Mouse (Mus musculus) brain, embryonic 14.5 days (tissue): ENCODE results near the gene Prkag3. TPM values are rescaled to one million over a fixed set of nuclear protein-coding genes. Genes with fewer than 3 reads are reported as not detected.

ENCODE experiments used
- DNase-seq: peaks from one replicate; pipeline ENCODE4 v3.0.0-alpha.2; 2011; ENCODE audit warnings: low read depth
- CTCF ChIP-seq: fragments of 200-500 bp; IDR thresholded peaks from 2 replicates; pipeline ENCODE4 v1.5.1; 2012; ENCODE audit warnings: inconsistent platforms, mild to moderate bottlenecking, moderate library complexity, borderline replicate concordance; ENCODE audit not compliant: insufficient read depth, insufficient read length; ENCODE audit errors: extremely low read depth
- POLR2A ChIP-seq: fragments of 200-500 bp; IDR thresholded peaks from 2 replicates; pipeline ENCODE4 v1.6.1; 2012; ENCODE audit warnings: mild to moderate bottlenecking, inconsistent platforms, borderline replicate concordance; ENCODE audit not compliant: poor library complexity, insufficient read depth, insufficient read length, severe bottlenecking; ENCODE audit errors: extremely low read depth
- polyA plus RNA-seq: library from polyadenylated mRNA; depleted of rRNA; stranded (reverse); fragments of >200 nt; gene quantifications from 2 replicates; pipeline ENCODE4 v1.2.3, GENCODE M21; 2012

Prkag3 gene
- polyA plus RNA-seq, 1 experiment: 0.10 TPM

GRCm38 (mm10) chr1:74783554-74783953 lies 34.5 kb upstream of the Prkag3 start:
- DNase-seq: no peak
- TF ChIP-seq CTCF: no peak

- no peak for DNase-seq
- TF ChIP-seq CTCF: no peak
- TF ChIP-seq POLR2A: no peak
These were observed 33.0 kb upstream of the Prkag3 start for GRCm38 (mm10) chr1:74782045-74782444.

- no peak for DNase-seq
- TF ChIP-seq POLR2A: no peak
- no peak for TF ChIP-seq CTCF
These were observed 30.0 kb upstream of the Prkag3 start for GRCm38 (mm10) chr1:74778934-74779486.

DNA sequence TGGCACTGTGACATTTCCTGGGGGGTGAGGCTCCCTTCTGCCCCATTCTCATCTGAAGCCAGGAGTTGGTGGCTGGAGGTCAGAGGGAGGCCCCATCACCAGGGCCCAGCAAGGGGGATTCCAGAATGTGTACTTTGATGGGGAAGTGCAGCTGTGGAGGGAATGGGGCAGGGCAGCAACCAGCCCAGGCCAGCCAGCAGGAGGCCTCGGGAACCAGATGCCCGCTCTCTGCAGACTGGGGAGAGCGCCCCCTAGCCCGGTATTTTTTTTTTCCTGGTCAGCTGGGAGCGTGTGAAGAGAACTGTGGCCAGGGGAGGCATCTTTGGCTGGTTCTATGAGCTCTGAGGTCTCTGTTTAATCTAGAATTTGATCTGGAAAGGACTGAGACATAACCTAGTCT lies 26.8 kb upstream of the Prkag3 start:
- DNase-seq: no peak
- peak; percentile 27; the same call in 1 of the 2 replicates for TF ChIP-seq CTCF
- no peak for TF ChIP-seq POLR2A

- TF ChIP-seq CTCF: no peak
- no peak for TF ChIP-seq POLR2A
- DNase-seq: no peak
These were observed 25.0 kb upstream of the Prkag3 start for GRCm38 (mm10) chr1:74774062-74774461.

- TF ChIP-seq CTCF (no peak), POLR2A (no peak)
- DNase-seq: peak; percentile 89
These were observed 24.1 kb upstream of the Prkag3 start for GRCm38 (mm10) chr1:74773136-74773535.

DNA sequence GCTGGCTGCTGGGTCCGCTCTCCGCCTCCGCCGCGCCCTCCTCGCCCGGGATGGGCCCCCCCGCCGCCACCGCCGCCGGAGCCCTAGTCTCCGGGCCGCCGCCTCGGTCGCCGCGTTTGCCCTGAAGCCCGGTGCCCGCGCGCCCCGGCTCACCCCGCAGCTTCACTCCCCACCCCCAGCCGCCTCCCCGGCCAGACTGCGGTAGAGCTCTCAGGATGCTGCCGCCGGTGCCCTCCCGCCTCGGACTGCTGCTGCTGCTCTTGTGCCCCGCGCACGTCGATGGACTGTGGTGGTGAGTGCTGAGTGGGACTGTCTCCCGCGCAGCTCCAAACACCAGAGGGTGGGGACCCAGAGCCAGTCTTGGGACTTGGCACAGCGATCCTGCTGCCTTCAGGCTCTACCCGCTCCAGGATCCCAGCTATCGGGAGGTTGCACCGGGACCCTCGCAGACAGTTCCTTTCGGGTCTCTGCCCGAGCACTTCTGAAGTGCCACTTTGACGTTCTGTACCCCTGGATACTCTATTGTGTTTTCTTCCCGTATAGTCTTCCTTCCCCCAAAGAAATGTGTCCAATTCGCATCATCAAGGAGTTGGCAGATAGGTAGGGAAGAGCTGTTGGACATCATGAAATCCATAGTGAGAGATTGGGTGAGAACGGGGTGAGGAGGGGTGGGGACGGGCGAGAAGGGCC lies 23.1 kb upstream of the Prkag3 start:
- DNase-seq: no peak

DNA sequence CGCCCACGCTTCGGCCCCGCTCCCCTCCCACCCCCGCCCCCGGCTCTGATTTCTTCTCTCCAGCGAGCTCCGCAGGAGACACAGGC lies 22.7 kb upstream of the Prkag3 start, which contains the start of gene Wnt6:
TSS of gene Wnt6 (plus strand) at position 48 of the 86 bp plus-strand sequence.
- no peak for DNase-seq

More for the DNA sequence above, 23.1 kb upstream of the Prkag3 start:
- no peak for TF ChIP-seq CTCF
- TF ChIP-seq POLR2A: no peak

GRCm38 (mm10) chr1:74771467-74771844 lies 22.4 kb upstream of the Prkag3 start:
- TF ChIP-seq CTCF (no peak), POLR2A (no peak)
- DNase-seq: no peak

More for the DNA sequence above, 22.7 kb upstream of the Prkag3 start, which contains the start of gene Wnt6:
- no peak for TF ChIP-seq CTCF
- TF ChIP-seq POLR2A: no peak

DNA sequence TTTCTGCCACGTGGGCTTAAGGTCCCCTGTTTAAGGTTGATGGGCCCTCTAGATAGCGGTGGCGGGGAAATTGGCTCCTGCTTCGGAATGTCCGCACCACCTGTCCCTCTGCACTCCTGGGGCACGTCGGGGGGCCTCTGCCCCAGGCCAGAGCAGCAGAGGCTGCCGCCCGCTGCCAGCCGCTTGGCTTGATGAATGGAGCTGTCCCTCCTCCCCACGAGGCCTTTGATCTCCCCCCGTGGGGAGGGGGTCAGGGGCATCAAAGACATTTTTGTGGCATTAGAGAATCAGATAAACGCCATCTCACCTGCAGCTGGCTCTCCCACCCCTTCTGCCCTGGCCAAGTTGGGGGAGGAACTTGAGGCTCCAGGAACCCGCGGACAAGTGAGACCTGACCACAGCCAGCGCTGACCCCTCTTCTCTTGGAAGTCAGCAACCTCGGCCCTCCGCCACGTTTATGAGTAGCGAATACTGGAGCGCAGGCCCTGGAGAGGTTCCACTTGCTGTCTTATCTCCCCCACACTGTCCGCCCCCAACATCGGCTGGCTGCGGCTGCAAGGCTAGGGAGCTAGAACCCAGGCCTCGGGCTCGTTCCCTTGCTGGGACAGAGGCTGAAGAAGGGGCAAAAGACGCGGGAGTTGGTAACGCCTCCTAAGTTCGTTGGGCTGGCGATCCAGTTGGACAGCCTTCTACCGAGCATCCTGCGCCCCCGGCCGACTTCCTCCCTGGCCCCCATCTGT lies 21.9 kb upstream of the Prkag3 start:
- no peak for DNase-seq
- TF ChIP-seq POLR2A (no peak), CTCF (no peak)

- DNase-seq: peak; percentile 86
These were observed 14.1 kb upstream of the Prkag3 start for GRCm38 (mm10) chr1:74763081-74763480.

DNA sequence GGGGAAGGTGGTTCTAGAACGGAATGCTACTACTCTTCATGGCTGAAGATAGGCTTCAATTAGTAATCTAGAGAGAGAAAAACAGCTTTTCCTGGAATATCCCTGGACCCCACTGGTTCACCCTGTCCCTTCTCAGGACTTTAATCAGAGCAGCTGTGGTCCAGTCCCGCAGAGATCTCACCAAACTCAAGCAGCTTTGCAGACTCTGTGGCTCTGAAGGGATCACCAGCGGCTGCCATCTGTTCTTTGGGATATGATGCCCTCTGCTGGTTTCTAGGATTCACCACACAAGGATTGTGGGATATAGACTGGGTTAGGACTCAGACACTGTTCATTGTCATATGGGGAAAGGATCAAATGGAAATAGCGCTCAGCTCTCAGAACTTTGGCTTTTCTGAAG lies 10.8 kb upstream of the Prkag3 start:
- TF ChIP-seq POLR2A (no peak), CTCF (peak; percentile 61; the same call in 1 of the 2 replicates)
- DNase-seq: peak; percentile 65

More at GRCm38 (mm10) chr1:74763081-74763480, 14.1 kb upstream of the Prkag3 start:
- TF ChIP-seq POLR2A (no peak), CTCF (peak; percentile 67; the same call in 1 of the 2 replicates)
